ENCODE assay signal across 10 mouse cellular contexts in genomic region chr10:60347768-60348610, GRCm38 (mm10). TPM values are rescaled to one million over a fixed set of nuclear protein-coding genes. Genes with fewer than 3 reads are reported as not detected.
DNase-seq lines count a peak whose midpoint lies in the region; ATAC-seq lines count a peak whose summit lies in the region.
"Had no signal": no experiment of that assay in that cellular context is flagged by ENCODE, and none has a peak within 500 bp of the region (broad histone marks: within the 10 kb centered on the region; RNA-seq: fewer than 3 reads in every experiment).

No protein-coding gene starts in this region.

- peak overlapping the region; percentile 66 for H3K4me2 ChIP-seq in heart, embryonic 12.5 days
- peak overlapping the region; percentile 8; the same call in 1 of the 2 replicates for H3K4me2 ChIP-seq in midbrain, embryonic 16.5 days (ENCODE audit: low read length)
- H3K4me2 ChIP-seq in midbrain, embryonic 13.5 days (replicated peaks): no peak overlapping the region
- H3K4me2 ChIP-seq in intestine, embryonic 14.5 days (ENCODE audit: low read length): peak overlapping the region; percentile 68

- H3K4me1 ChIP-seq in heart, embryonic 12.5 days (replicated peaks): peaks cover 69% of the 10 kb centered on the region
- H3K4me1 ChIP-seq in midbrain, embryonic 16.5 days (ENCODE audit: control insufficient read depth, insufficient read depth, low read length): peaks cover 4% of the 10 kb centered on the region; the same call in 1 of the 2 replicates
- H3K4me1 ChIP-seq in midbrain, embryonic 13.5 days (replicated peaks): peaks cover 37% of the 10 kb centered on the region
- H3K4me1 ChIP-seq in intestine, embryonic 14.5 days (replicated peaks; ENCODE audit: control insufficient read depth, insufficient read depth, low read length): peaks cover 64% of the 10 kb centered on the region

- H3K27me3 ChIP-seq in heart, embryonic 12.5 days (replicated peaks): 0 out of 2 replicates have a peak, but pooled peaks cover 15% of the 10 kb centered on the region
- H3K27me3 ChIP-seq in midbrain, embryonic 16.5 days (ENCODE audit: control insufficient read depth, insufficient read depth, low read depth, low read length): peaks cover 13% of the 10 kb centered on the region
- peaks cover 25% of the 10 kb centered on the region for H3K27me3 ChIP-seq in midbrain, embryonic 13.5 days
- H3K27me3 ChIP-seq in intestine, embryonic 14.5 days (replicated peaks; ENCODE audit: control insufficient read depth, insufficient read depth, low read length): no peaks in the 10 kb centered on the region

- no peak overlapping the region for H3K9ac ChIP-seq in heart, embryonic 12.5 days
- no peak overlapping the region for H3K9ac ChIP-seq in midbrain, embryonic 16.5 days (ENCODE audit: low read depth, low read length)
- H3K9ac ChIP-seq in midbrain, embryonic 13.5 days (replicated peaks): no peak overlapping the region
- H3K9ac ChIP-seq in intestine, embryonic 14.5 days (ENCODE audit: low read length): peak overlapping the region; percentile 55; the same call in 1 of the 2 replicates

- no peak for ATAC-seq in heart, embryonic 12.5 days (ENCODE audit: insufficient number of reproducible peaks, low FRiP score)
- ATAC-seq in midbrain, embryonic 16.5 days: no peak
- ATAC-seq in midbrain, embryonic 13.5 days: no peak
- ATAC-seq in intestine, embryonic 14.5 days (replicated peaks; ENCODE audit: low FRiP score, low TSS enrichment, low read depth): no peak

- H3K27ac ChIP-seq in heart, embryonic 12.5 days (ENCODE audit: poor library complexity, severe bottlenecking): no peak overlapping the region
- no peak overlapping the region for H3K27ac ChIP-seq in midbrain, embryonic 16.5 days (ENCODE audit: low read length)
- H3K27ac ChIP-seq in midbrain, embryonic 13.5 days: no peak overlapping the region
- H3K27ac ChIP-seq in intestine, embryonic 14.5 days (ENCODE audit: low read depth): no peak overlapping the region

- DNase-seq in heart, postnatal 10 days: no peak
- no peak for DNase-seq in intestine, embryonic 14.5 days (ENCODE audit: low spot score)
- DNase-seq in spleen, postnatal 4 days (ENCODE audit: low spot score in 2 of 2): peak; percentile 57 to 75
- DNase-seq in cerebellum, adult 18-20 months: no peak
- no peak for DNase-seq in frontal cortex, adult 2 months (ENCODE audit: extremely low spot score in 1 of 2, low spot score in 1 of 2)
- DNase-seq: gastrocnemius, postnatal 10 days had no signal

- 29% methylated on average over 9 of the region's 9 CpGs for WGBS in heart, embryonic 12.5 days
- 42% methylated on average over 9 of the region's 9 CpGs for WGBS in midbrain, embryonic 16.5 days
- 31% methylated on average over 9 of the region's 9 CpGs for WGBS in midbrain, embryonic 13.5 days
- 46% methylated on average over 9 of the region's 9 CpGs for WGBS in intestine, embryonic 14.5 days

- H3K9me3 ChIP-seq in heart, embryonic 12.5 days (replicated peaks): no peaks in the 10 kb centered on the region
- H3K9me3 ChIP-seq in midbrain, embryonic 16.5 days (replicated peaks; ENCODE audit: control insufficient read depth, low read length, poor library complexity, severe bottlenecking): no peaks in the 10 kb centered on the region
- no peaks in the 10 kb centered on the region for H3K9me3 ChIP-seq in midbrain, embryonic 13.5 days
- H3K9me3 ChIP-seq in intestine, embryonic 14.5 days (ENCODE audit: control insufficient read depth, low read length): no peaks in the 10 kb centered on the region

- intact Hi-C loops in heart, postnatal 10 days (cut with DNase I): loop anchor here (2.0 to 5.0 kb wide), 3 partner anchors 34 to 61 kb away; no protein-coding TSS in a partner anchor

- H3K4me3 ChIP-seq in heart, embryonic 12.5 days: peak overlapping the region; percentile 38; the same call in 1 of the 2 replicates
- H3K4me3 ChIP-seq in midbrain, embryonic 16.5 days (ENCODE audit: low read depth, low read length): no peak overlapping the region
- no peak overlapping the region for H3K4me3 ChIP-seq in midbrain, embryonic 13.5 days (replicated peaks)
- peak overlapping the region; percentile 47 for H3K4me3 ChIP-seq in intestine, embryonic 14.5 days (ENCODE audit: low read depth, low read length)

- H3K36me3 ChIP-seq in heart, embryonic 12.5 days: no peaks in the 10 kb centered on the region
- no peaks in the 10 kb centered on the region for H3K36me3 ChIP-seq in midbrain, embryonic 16.5 days (ENCODE audit: control insufficient read depth, insufficient read depth, low read length)
- no peaks in the 10 kb centered on the region for H3K36me3 ChIP-seq in midbrain, embryonic 13.5 days
- H3K36me3 ChIP-seq in intestine, embryonic 14.5 days (ENCODE audit: control insufficient read depth, insufficient read depth, low read length): no peaks in the 10 kb centered on the region

RNA-seq across cellular contexts. Expression of gene Vsir, which starts 1.3 kb away (rescaled TPM):
- polyA plus RNA-seq in heart, embryonic 12.5 days (2016; fragmentation: Nextera tagmentation; extraction: Ambion mirVana): 1.8 TPM in 2 replicates
- total RNA-seq in heart, postnatal 10 days (2021): 10 to 100 TPM; 20.4 to 27.3 TPM
- polyA plus RNA-seq in midbrain, embryonic 16.5 days (2015; fragmentation: Nextera tagmentation; extraction: Ambion mirVana): 1.5 and 1.8 TPM in 2 replicates
- polyA plus RNA-seq in midbrain, embryonic 13.5 days (2015; fragmentation: Nextera tagmentation; extraction: Ambion mirVana): 1.6 and 1.7 TPM in 2 replicates
- 6.0 and 6.1 TPM in 2 replicates for polyA plus RNA-seq in intestine, embryonic 14.5 days (2014; fragmentation: Nextera tagmentation; extraction: Ambion mirVana)
- 24.3 and 33.1 TPM in 2 replicates for polyA plus RNA-seq in frontal cortex, adult 2 months (2012; rRNA removed)

RNA-seq across cellular contexts. Expression of gene Gm17455, which starts 51.5 kb away (rescaled TPM):
- 0.20 and 0.31 TPM in 2 replicates for polyA plus RNA-seq in heart, embryonic 12.5 days (2016; fragmentation: Nextera tagmentation; extraction: Ambion mirVana)
- not detected for total RNA-seq in heart, postnatal 10 days (2021)
- 9.4 and 13.9 TPM in 2 replicates for polyA plus RNA-seq in midbrain, embryonic 16.5 days (2015; fragmentation: Nextera tagmentation; extraction: Ambion mirVana)
- polyA plus RNA-seq in midbrain, embryonic 13.5 days (2015; fragmentation: Nextera tagmentation; extraction: Ambion mirVana): 4.9 and 7.9 TPM in 2 replicates
- 2.3 and 2.4 TPM in 2 replicates for polyA plus RNA-seq in intestine, embryonic 14.5 days (2014; fragmentation: Nextera tagmentation; extraction: Ambion mirVana)
- 0.64 and 2.1 TPM in 2 replicates for polyA plus RNA-seq in frontal cortex, adult 2 months (2012; rRNA removed)
- total RNA-seq: gastrocnemius, postnatal 10 days; megakaryocyte progenitor cell, adult 5-6 weeks had no signal

Comparison
In these comparisons a context has a peak if more than half of its experiments do, and no peak if none do; other contexts are left out.
1. H3K4me3 ChIP-seq: peak in heart, embryonic 12.5 days (single experiment) and intestine, embryonic 14.5 days (single experiment); none in midbrain, embryonic 16.5 days (single experiment) and midbrain, embryonic 13.5 days (single experiment).
2. DNase-seq: peak in spleen, postnatal 4 days (2 of 2); none in heart, postnatal 10 days (0 of 2), intestine, embryonic 14.5 days (single experiment), cerebellum, adult 18-20 months (0 of 2) and frontal cortex, adult 2 months (0 of 2).